ENCODE assay signal across 1 mouse cellular context in genomic region chr11:98787691-98788090, GRCm38 (mm10).
TF ChIP-seq lines count a peak whose summit lies in the region.

No protein-coding gene starts in this region.

TF ChIP-seq in MEL, 35 proteins besides CTCF, POLR2A, EP300 and RAD21:
- TF ChIP-seq TBP (IDR thresholded peaks at IDR 0.05; ENCODE audit: low read depth, low read length) (peak; percentile 87), NELFE (IDR thresholded peaks at IDR 0.05; ENCODE audit: low read depth, low read length) (no peak), MAZ (IDR thresholded peaks at IDR 0.05; ENCODE audit: low read depth, low read length) (no peak), TAL1 (IDR thresholded peaks at IDR 0.05; ENCODE audit: low read length) (no peak), SIN3A (IDR thresholded peaks at IDR 0.05; ENCODE audit: low read length) (peak; percentile 35; the same call in 1 of the 2 replicates), ZC3H11A (IDR thresholded peaks at IDR 0.05; ENCODE audit: low read depth, low read length) (peak; percentile 78), CHD2 (IDR thresholded peaks at IDR 0.05; ENCODE audit: low read length) (no peak), MXI1 (IDR thresholded peaks at IDR 0.05; ENCODE audit: low read depth, low read length) (no peak), POLR2AphosphoS2 (IDR thresholded peaks at IDR 0.05; ENCODE audit: low read length) (no peak), SMC3 (IDR thresholded peaks at IDR 0.05; ENCODE audit: low read depth, low read length) (peak; percentile 74), GATA1 (IDR thresholded peaks at IDR 0.05; ENCODE audit: low read depth, low read length) (no peak)
